Mouse (Mus musculus): ENCODE data around the gene Tecpr2.

GRCm38 (mm10) chr12:110991361-110992127 is 102.5 kb downstream of the Tecpr2 start:
- TF ChIP-seq EP300 (IDR thresholded peaks at IDR 0.05) (no peak), CTCF (IDR thresholded peaks at IDR 0.05) (peak; percentile 82)
